Mouse (Mus musculus): ENCODE measurements at regions not wholly inside any gene's neighbourhood (a gene's known extent, or its start where the extent isn't known, plus 50 kb on each side); places are given as distances from the start of the nearest gene placed in this dataset.

DNA sequence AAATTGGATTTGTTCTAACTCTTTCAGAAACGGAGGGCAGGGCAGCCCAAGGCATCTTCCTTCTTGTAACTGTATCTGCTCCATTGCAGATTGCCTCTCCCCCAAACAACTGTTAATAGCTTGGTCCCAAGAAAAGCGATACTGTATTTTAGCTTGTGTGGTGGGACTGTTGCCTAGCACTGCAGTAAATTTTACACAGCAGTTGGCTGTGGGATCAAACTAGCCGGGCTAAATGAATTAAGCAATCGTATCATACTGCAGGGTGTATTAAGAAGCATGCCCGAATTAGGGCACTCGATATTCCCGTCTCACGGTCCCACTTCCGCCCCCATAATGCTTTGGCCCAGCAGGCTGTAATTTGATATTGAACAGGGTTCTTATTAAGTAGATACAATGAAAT, 210.2 kb upstream of the 1700056E22Rik start:
- Histone ChIP-seq H3K9ac (ENCODE audit: insufficient read depth, low read depth, low read length, poor library complexity, severe bottlenecking) (no peak overlapping the region), H3K9me3 (ENCODE audit: control insufficient read depth, insufficient read depth, low read depth, low read length) (no peaks in the 10 kb centered on the region), H3K36me3 (ENCODE audit: control insufficient read depth, insufficient read depth, low read length, poor library complexity, severe bottlenecking) (no peaks in the 10 kb centered on the region), H3K4me3 (ENCODE audit: insufficient read depth in 1 of 2, low read depth in 1 of 2, low read length in 2 of 2, poor library complexity in 1 of 2, severe bottlenecking in 1 of 2) (no peak overlapping the region), H3K27ac (ENCODE audit: insufficient read depth, low read depth, low read length, poor library complexity, severe bottlenecking) (no peak overlapping the region), H3K4me1 (ENCODE audit: control insufficient read depth in 2 of 2, insufficient read depth in 2 of 2, low read length in 2 of 2, poor library complexity in 1 of 2) (no peaks in the 10 kb centered on the region)
- in situ Hi-C loops (cut with MboI; ENCODE audit: low sequenced_read_pairs in 2 of 2, unreplicated experiment in 2 of 2), result no loop called here
- TF ChIP-seq CHD2 (IDR thresholded peaks at IDR 0.05; ENCODE audit: low read depth, low read length) (no peak), ZC3H11A (IDR thresholded peaks at IDR 0.05; ENCODE audit: borderline replicate concordance, low read depth, low read length) (no peak), MAFK (IDR thresholded peaks at IDR 0.05; ENCODE audit: insufficient read depth, low read depth, low read length) (no peak), ZNF384 (IDR thresholded peaks at IDR 0.05; ENCODE audit: low read depth, low read length) (no peak), HCFC1 (IDR thresholded peaks at IDR 0.05; ENCODE audit: borderline replicate concordance, insufficient read depth, low read length) (no peak)
- DNase-seq (ENCODE audit: low read depth, low spot score), result no peak

DNA sequence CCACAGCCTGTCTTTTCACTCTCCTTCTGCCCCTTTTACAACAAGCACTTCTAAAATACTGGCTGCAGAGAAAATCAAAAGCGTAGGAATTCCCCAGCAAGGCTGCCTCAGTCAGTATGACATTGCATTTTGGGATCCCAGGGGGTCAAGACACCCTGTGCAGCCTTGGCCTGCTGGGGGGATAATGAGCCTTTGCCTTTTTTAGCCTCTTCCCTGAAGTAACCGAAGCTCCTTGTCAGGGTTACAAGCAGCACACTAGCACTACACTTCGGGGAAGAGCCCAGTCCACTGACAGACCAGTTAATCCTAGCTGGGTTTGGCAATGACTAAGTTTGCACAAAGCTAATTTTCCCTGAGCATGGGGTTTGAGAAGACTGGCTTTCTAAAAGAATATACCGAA, 207.7 kb upstream of the 1700056E22Rik start:
- in situ Hi-C loops (cut with MboI; ENCODE audit: low sequenced_read_pairs in 2 of 2, unreplicated experiment in 2 of 2), result no loop called here
- no peak overlapping the region for H3K9ac ChIP-seq (ENCODE audit: insufficient read depth, low read depth, low read length, poor library complexity, severe bottlenecking)
- no peak overlapping the region for H3K4me3 ChIP-seq (ENCODE audit: insufficient read depth in 1 of 2, low read depth in 1 of 2, low read length in 2 of 2, poor library complexity in 1 of 2, severe bottlenecking in 1 of 2)
- no peaks in the 10 kb centered on the region for H3K36me3 ChIP-seq (ENCODE audit: control insufficient read depth, insufficient read depth, low read length, poor library complexity, severe bottlenecking)
- DNase-seq (ENCODE audit: low read depth, low spot score), result no peak
- H3K4me1 ChIP-seq (ENCODE audit: control insufficient read depth in 2 of 2, insufficient read depth in 2 of 2, low read length in 2 of 2, poor library complexity in 1 of 2), result no peaks in the 10 kb centered on the region
- no peaks in the 10 kb centered on the region for H3K9me3 ChIP-seq (ENCODE audit: control insufficient read depth, insufficient read depth, low read depth, low read length)
- H3K27ac ChIP-seq (ENCODE audit: insufficient read depth, low read depth, low read length, poor library complexity, severe bottlenecking), result no peak overlapping the region
- no peak for TF ChIP-seq HCFC1 (IDR thresholded peaks at IDR 0.05; ENCODE audit: borderline replicate concordance, insufficient read depth, low read length)
- TF ChIP-seq MAFK (IDR thresholded peaks at IDR 0.05; ENCODE audit: insufficient read depth, low read depth, low read length), result no peak
- no peak for TF ChIP-seq ZNF384 (IDR thresholded peaks at IDR 0.05; ENCODE audit: low read depth, low read length)
- no peak for TF ChIP-seq ZC3H11A (IDR thresholded peaks at IDR 0.05; ENCODE audit: borderline replicate concordance, low read depth, low read length)
- TF ChIP-seq CHD2 (IDR thresholded peaks at IDR 0.05; ENCODE audit: low read depth, low read length), result no peak

DNA sequence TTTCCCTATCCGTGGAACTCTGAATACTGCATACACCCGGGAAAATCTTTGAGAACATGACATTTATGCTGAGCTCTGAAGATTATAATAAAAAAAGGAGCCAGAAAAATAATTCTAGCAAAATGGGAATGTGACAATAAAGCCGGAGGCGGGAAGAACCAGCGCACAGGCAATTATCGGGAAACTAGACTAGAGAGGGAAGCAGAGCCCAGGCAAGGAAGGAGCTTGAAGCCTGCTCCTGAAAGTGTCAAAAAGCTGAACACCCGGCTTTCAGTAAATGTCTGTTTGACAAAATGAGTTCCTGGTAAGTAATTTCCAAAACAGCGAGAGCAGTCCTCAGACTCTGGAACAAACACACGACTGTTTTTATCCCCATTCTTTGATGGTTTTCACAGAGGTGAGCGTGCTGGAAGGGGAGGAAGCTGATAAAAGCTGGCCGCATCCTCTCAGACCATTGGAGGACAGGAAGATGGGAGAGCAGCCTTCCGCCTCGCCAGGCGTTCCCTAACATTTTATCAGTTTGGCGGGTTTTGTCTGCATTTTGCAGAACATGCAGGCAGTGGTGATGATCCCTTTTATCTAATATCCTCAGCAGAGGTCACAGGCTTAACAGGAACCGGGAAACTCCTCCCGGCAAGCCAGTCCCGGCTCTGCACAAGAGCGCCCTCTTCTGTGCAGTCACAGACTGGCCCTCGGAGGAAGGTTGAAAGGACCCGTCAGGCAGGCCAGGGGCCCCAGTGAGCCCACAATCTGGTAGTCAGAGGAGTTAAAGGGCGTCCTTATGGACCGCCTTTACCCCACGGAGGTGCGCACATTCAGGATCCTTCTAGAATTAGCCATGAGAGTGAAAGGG, 201.3 kb upstream of the 1700056E22Rik start:
- Histone ChIP-seq H3K9me3 (ENCODE audit: control insufficient read depth, insufficient read depth, low read depth, low read length) (no peaks in the 10 kb centered on the region), H3K9ac (ENCODE audit: insufficient read depth, low read depth, low read length, poor library complexity, severe bottlenecking) (no peak overlapping the region), H3K4me1 (ENCODE audit: control insufficient read depth in 2 of 2, insufficient read depth in 2 of 2, low read length in 2 of 2, poor library complexity in 1 of 2) (no peaks in the 10 kb centered on the region), H3K27ac (ENCODE audit: insufficient read depth, low read depth, low read length, poor library complexity, severe bottlenecking) (no peak overlapping the region), H3K4me3 (ENCODE audit: insufficient read depth in 1 of 2, low read depth in 1 of 2, low read length in 2 of 2, poor library complexity in 1 of 2, severe bottlenecking in 1 of 2) (peak overlapping the region in 1 of 2 experiments; percentile 42; a peak in 2 of 4 replicates), H3K36me3 (ENCODE audit: control insufficient read depth, insufficient read depth, low read length, poor library complexity, severe bottlenecking) (no peaks in the 10 kb centered on the region)
- TF ChIP-seq ZC3H11A (IDR thresholded peaks at IDR 0.05; ENCODE audit: borderline replicate concordance, low read depth, low read length) (peak; percentile 36; the same call in 1 of the 2 replicates), ZNF384 (IDR thresholded peaks at IDR 0.05; ENCODE audit: low read depth, low read length) (no peak), CHD2 (IDR thresholded peaks at IDR 0.05; ENCODE audit: low read depth, low read length) (no peak)
- in situ Hi-C loops (cut with MboI; ENCODE audit: low sequenced_read_pairs in 2 of 2, unreplicated experiment in 2 of 2), result no loop called here
- DNase-seq (ENCODE audit: low read depth, low spot score), result peak; percentile 43

DNA sequence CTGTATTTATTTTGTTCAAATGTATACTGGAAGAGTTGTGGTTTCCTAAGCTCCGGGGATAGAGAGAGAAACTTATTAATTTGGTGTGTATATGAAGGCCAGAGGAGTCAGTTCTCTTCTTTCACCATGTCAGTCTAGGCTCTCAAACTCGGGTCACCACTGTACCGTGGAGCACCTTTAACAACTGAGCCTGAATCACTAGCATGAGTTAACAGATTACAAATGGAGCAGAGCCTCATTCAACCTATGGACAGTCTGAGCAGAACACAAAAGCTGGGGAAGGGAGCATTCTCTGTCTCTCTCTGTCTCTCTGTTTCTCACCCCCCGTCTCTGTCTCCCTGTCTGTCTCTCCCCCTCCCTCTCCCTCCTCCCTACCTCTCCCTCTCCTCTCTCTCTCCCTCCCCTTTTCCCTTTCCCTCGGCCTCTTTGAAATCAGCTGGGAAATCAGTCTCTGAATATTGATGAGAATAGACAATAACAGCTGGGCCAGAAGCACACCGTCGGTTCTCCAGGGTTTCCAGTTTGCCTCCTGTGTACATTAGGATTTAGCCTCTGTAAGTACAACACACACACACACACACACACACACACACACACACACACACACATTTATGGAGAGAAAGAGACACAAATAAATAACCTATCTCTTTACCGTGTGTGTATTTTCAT, 200.4 kb upstream of the 1700056E22Rik start:
- Histone ChIP-seq H3K27ac (ENCODE audit: insufficient read depth, low read depth, low read length, poor library complexity, severe bottlenecking) (no peak overlapping the region), H3K36me3 (ENCODE audit: control insufficient read depth, insufficient read depth, low read length, poor library complexity, severe bottlenecking) (no peaks in the 10 kb centered on the region), H3K9me3 (ENCODE audit: control insufficient read depth, insufficient read depth, low read depth, low read length) (no peaks in the 10 kb centered on the region), H3K9ac (ENCODE audit: insufficient read depth, low read depth, low read length, poor library complexity, severe bottlenecking) (no peak overlapping the region), H3K4me3 (ENCODE audit: insufficient read depth in 1 of 2, low read depth in 1 of 2, low read length in 2 of 2, poor library complexity in 1 of 2, severe bottlenecking in 1 of 2) (no peak overlapping the region), H3K4me1 (ENCODE audit: control insufficient read depth in 2 of 2, insufficient read depth in 2 of 2, low read length in 2 of 2, poor library complexity in 1 of 2) (no peaks in the 10 kb centered on the region)
- no peak for DNase-seq (ENCODE audit: low read depth, low spot score)
- in situ Hi-C loops (cut with MboI; ENCODE audit: low sequenced_read_pairs in 2 of 2, unreplicated experiment in 2 of 2), result no loop called here
- TF ChIP-seq HCFC1 (IDR thresholded peaks at IDR 0.05; ENCODE audit: borderline replicate concordance, insufficient read depth, low read length), result no peak
- no peak for TF ChIP-seq CHD2 (IDR thresholded peaks at IDR 0.05; ENCODE audit: low read depth, low read length)
- no peak for TF ChIP-seq MAFK (IDR thresholded peaks at IDR 0.05; ENCODE audit: insufficient read depth, low read depth, low read length)
- no peak for TF ChIP-seq ZNF384 (IDR thresholded peaks at IDR 0.05; ENCODE audit: low read depth, low read length)
- no peak for TF ChIP-seq ZC3H11A (IDR thresholded peaks at IDR 0.05; ENCODE audit: borderline replicate concordance, low read depth, low read length)
